Mouse (Mus musculus) adipocyte (in vitro differentiated cells): ENCODE measurements around the gene Krtap3-1.

Experiments used
- DNase-seq: peaks from one replicate; pipeline ENCODE4 v3.0.0-alpha.2; 2016; ENCODE audit warnings: low spot score

Krtap3-1 gene

DNA sequence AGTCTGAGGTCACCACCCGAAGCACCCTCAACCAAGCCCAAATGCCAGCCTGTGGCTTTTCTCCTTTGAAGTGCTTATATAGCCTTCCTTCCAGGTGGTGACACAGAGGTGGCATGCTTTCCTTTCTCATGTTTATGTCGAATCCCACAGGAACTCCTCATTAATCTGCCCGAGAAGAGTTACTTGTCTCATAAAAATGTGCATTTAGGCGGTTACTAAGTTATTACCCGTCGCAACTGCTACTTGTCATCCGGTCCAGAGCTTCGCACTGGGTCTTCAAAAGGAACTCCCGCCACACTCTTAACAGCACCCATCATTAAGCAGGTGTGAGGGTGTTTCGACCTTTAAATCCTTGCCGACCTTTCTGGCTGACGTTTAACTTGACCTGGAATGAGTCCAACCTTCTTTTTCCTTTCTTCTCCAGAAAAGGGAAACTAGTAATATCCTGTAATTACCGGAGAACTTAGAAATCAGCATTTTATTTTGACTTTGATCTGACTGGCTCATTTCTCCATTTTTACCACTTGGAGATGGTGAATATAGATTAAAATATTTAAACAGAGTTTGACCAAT is 45.1 kb downstream of the Krtap3-1 start, which contains the start of gene Krt39:
TSS of gene Krt39 (minus strand) at position 51 of the 573 bp plus-strand sequence.
- no peak for DNase-seq
